Mouse (Mus musculus) hindbrain, embryonic 14.5 days (tissue): ENCODE results near the gene Usp10. TPM values are rescaled to one million over a fixed set of nuclear protein-coding genes. Genes with fewer than 3 reads are reported as not detected.

Experiments
- ATAC-seq: fragments of 200-750 bp; cut with Nextera tagmentation; 2 replicates; pipeline ENCODE4 v1.8.0; 2017; ENCODE audit warnings: moderate number of reproducible peaks, mild to moderate bottlenecking, moderate TSS enrichment, moderate library complexity; ENCODE audit not compliant: low FRiP score
- DNase-seq: peaks from one replicate; pipeline ENCODE4 v3.0.0-alpha.2; 2015; ENCODE audit warnings: low spot score
- H3K27ac ChIP-seq: fragments of 300-500 bp; sonication (generic); 2 replicates; pipeline ENCODE4 v1.5.1; 2014; ENCODE audit warnings: mild to moderate bottlenecking, moderate library complexity
- H3K27me3 ChIP-seq: fragments of 300-500 bp; sonication (generic); 2 replicates; pipeline ENCODE4 v1.6.1; 2014; ENCODE audit warnings: mild to moderate bottlenecking, low read length, mixed read lengths; ENCODE audit not compliant: control insufficient read depth, insufficient read depth
- H3K36me3 ChIP-seq: fragments of 300-500 bp; sonication (generic); replicated peaks from 2 replicates; pipeline ENCODE4 v1.6.1; 2014; ENCODE audit not compliant: control insufficient read depth, insufficient read depth
- H3K4me1 ChIP-seq: fragments of 300-500 bp; sonication (generic); replicated peaks from 2 replicates; pipeline ENCODE4 v1.6.1; 2014; ENCODE audit warnings: antibody characterized with exemption, low read length, mixed read lengths; ENCODE audit not compliant: control insufficient read depth, insufficient read depth
- H3K4me2 ChIP-seq: fragments of 300-500 bp; sonication (generic); replicated peaks from 2 replicates; pipeline ENCODE4 v1.6.1; 2014; ENCODE audit warnings: mild to moderate bottlenecking, moderate library complexity
- H3K4me3 ChIP-seq: fragments of 300-500 bp; sonication (generic); replicated peaks from 2 replicates; pipeline ENCODE4 v1.5.1; 2014; ENCODE audit warnings: mild to moderate bottlenecking, low read length
- H3K9ac ChIP-seq: fragments of 300-500 bp; sonication (generic); 2 replicates; pipeline ENCODE4 v1.6.1; 2014
- H3K9me3 ChIP-seq: fragments of 300-500 bp; sonication (generic); 2 replicates; pipeline ENCODE4 v1.6.1; 2016; ENCODE audit warnings: low read length; ENCODE audit not compliant: control insufficient read depth
- WGBS: fragments of 180-500 bp; shearing (Covaris S2); extraction: QIAGEN DNeasy Blood & Tissue Kit; methylation state at CpG from one replicate; pipeline ENCODE4 v1.1.7; 2014; 5-methylcytosine and 5-hydroxymethylcytosine counted together
- polyA plus RNA-seq: library from polyadenylated mRNA; unstranded; fragments of >200 nt; fragmentation: Nextera tagmentation; extraction: Ambion mirVana; gene quantifications from 2 replicates; pipeline ENCODE4 v1.2.1, GENCODE M21; 2014

Usp10 gene
- polyA plus RNA-seq, result 103 and 117 TPM in 2 replicates

DNA sequence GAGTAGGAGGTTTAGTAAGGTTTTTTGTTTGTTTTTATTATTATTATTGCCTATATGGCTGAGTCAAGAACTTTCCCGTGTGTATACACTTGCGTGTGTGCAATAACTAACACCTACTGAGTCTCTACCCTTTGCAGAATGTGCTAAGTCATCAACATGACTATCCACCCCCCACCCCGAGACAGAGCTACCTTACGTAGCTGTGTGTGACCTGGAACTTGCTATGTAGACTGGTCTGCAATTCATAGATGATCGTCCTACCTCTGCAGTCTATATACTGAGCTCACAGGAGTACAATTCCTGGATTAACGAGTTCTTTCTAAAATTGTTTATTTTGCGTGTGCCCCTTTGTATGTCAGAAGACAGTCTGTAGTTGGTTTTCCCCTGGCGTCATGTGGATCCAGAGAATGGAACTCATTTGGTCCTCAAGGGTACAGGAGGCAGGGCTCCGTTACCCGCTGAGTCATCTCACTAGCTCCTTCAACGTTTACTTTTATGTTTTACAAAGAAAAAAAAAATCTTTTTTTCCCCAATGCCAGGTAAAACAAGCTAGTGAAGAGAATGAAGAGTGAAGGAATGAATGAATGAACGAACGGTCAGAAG is at the start of gene Usp10:
Gene Usp10 (plus strand): TSS at position 417 of the 603 bp plus-strand sequence.
- Histone ChIP-seq H3K9me3 (no peaks in the 10 kb centered on the region), H3K9ac (peak within 1 kb of the TSS; percentile 87), H3K4me2 (peak within 1 kb of the TSS; percentile 89), H3K36me3 (no peaks in the 10 kb centered on the region), H3K27me3 (no peaks in the 10 kb centered on the region), H3K4me1 (peaks cover 36% of the 10 kb centered on the region), H3K27ac (peak within 1 kb of the TSS; percentile 94), H3K4me3 (peak within 1 kb of the TSS; percentile 77)
- ATAC-seq, result peak; percentile 29; the same call in 1 of the 2 replicates
- WGBS, result 25% methylated on average over 13 of the region's 13 CpGs
- peak; percentile 52 for DNase-seq

DNA sequence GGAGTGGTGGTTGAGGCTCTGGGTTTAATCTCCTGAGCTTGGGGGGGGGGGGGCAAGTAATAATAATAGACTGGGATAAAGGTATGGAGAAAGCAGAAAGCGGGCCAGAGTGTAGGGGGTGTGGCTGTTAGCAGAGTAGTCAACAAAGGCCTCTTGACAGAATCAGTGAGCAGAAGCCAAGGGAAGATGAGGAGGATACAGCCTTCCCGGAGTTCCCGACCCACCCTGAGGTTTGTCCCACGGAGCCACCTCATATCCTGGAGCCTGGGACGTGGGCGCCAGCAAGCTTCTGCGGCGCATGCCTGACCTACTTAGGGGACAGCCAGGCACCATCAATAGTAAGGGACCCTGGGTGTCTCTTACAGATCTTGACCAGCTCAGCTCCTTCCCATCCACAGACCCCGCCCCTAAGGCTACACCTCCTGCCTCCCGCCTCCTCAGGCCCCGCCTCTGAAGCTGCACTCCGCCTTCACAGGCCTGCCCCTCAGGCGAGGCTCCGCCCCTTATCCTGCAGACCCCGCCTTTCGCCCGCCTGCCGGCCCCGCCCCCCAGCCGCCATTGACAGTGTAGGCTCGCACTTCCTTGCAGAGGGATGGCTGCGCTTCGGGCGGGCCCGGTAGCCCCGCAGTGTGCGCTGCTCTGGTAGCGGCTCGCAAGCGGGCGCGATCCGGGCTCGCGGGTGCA is 48.3 kb upstream of the Usp10 start, which contains the start of gene Klhl36:
Gene Klhl36 (plus strand): TSS at position 561 of the 684 bp plus-strand sequence.
- Histone ChIP-seq H3K36me3 (no peaks in the 10 kb centered on the region), H3K9me3 (no peaks in the 10 kb centered on the region), H3K4me1 (peaks cover 12% of the 10 kb centered on the region; the same call in 1 of the 2 replicates), H3K27ac (peak within 1 kb of the TSS; percentile 32; the same call in 1 of the 2 replicates), H3K27me3 (no peaks in the 10 kb centered on the region), H3K4me3 (peak within 1 kb of the TSS; percentile 59), H3K4me2 (peak within 1 kb of the TSS; percentile 72), H3K9ac (peak within 1 kb of the TSS; percentile 68)
- 1% methylated on average over 34 of the region's 35 CpGs for WGBS
- ATAC-seq, result peak; percentile 95
- DNase-seq, result peak; percentile 91

DNA sequence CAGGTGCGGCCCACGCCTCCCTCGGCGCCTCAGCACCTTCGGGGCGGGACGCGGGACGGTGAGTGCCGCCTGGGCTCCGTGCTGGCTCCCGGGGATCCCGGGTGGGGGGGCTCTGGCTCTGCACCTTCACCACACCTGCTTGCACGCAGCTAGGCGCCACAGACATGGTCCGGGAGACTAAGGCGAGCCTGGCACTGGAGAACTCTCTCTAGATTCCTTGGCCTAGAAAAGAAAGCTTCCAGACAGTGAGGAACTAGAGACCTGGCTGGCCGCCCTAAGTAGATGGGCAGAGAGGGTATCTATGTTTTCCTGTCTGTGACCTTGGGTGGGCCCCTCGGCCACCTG is 47.8 kb upstream of the Usp10 start:
- ATAC-seq, result no peak
- H3K27me3 ChIP-seq, result no peaks in the 10 kb centered on the region
- H3K4me1 ChIP-seq, result peaks cover 12% of the 10 kb centered on the region; the same call in 1 of the 2 replicates
- no peak for DNase-seq
- peak overlapping the region; percentile 59 for H3K4me3 ChIP-seq
- H3K4me2 ChIP-seq, result peak overlapping the region; percentile 72
- H3K9ac ChIP-seq, result peak overlapping the region; percentile 68
- H3K27ac ChIP-seq, result peak overlapping the region; percentile 32; the same call in 1 of the 2 replicates
- H3K36me3 ChIP-seq, result no peaks in the 10 kb centered on the region
- H3K9me3 ChIP-seq, result no peaks in the 10 kb centered on the region
- under 1% methylated on average over 18 of the region's 19 CpGs for WGBS

- no peak for ATAC-seq
- H3K4me3 ChIP-seq, result peak overlapping the region; percentile 59
- H3K27ac ChIP-seq, result no peak overlapping the region
- H3K9ac ChIP-seq, result peak overlapping the region; percentile 68
- no peaks in the 10 kb centered on the region for H3K9me3 ChIP-seq
- peaks cover 12% of the 10 kb centered on the region; the same call in 1 of the 2 replicates for H3K4me1 ChIP-seq
- H3K4me2 ChIP-seq, result peak overlapping the region; percentile 72
- no peaks in the 10 kb centered on the region for H3K27me3 ChIP-seq
- WGBS, result 9% methylated on average over 6 of the region's 6 CpGs
- no peak for DNase-seq
- H3K36me3 ChIP-seq, result no peaks in the 10 kb centered on the region
Measured at GRCm38 (mm10) chr8:119862749-119863148, 47.4 kb upstream of the Usp10 start.

DNA sequence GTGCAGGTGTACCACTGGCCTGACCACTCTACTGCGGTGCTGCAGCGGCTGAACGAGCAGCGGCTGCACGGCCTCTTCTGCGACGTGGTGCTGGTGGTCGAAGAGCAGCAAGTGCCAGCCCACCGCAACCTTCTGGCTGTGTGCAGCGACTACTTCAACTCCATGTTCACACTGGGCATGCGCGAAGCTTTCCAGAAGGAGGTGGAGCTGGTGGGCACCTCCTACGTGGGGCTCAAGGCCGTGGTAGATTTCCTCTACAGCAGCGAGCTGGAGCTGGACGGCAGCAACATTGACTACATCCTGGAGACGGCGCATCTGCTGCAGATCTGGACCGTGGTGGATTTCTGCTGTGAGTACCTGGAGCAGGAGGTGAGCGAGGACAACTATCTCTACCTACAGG is 40.5 kb upstream of the Usp10 start:
- Histone ChIP-seq H3K4me3 (no peak overlapping the region), H3K27me3 (no peaks in the 10 kb centered on the region), H3K9me3 (peaks cover 11% of the 10 kb centered on the region), H3K4me2 (no peak overlapping the region), H3K4me1 (no peaks in the 10 kb centered on the region), H3K27ac (no peak overlapping the region), H3K36me3 (peaks cover 40% of the 10 kb centered on the region), H3K9ac (no peak overlapping the region)
- ATAC-seq (no peak), DNase-seq (no peak)
- 81% methylated on average over 20 of the region's 20 CpGs for WGBS

DNA sequence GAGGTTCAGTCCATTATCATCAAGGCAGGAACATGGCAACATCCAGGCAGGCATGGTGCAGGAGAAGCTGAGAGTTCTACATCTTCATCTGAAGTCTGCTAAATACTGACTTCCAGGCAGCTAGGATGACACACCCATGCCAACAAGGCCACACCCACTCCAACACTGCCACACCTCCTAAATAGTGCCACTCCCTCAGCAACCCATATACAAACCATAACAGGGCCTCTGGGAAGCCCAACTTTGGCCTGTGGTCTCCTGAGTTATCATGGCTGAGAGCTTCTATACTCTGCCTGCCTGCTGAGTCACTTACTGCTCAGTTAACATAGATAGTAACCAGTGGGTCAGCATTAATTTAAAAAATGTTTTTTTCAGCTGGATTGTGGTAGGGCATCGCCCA is 37.0 kb upstream of the Usp10 start:
- 97% methylated on average over 1 of the region's 1 CpGs for WGBS
- Histone ChIP-seq H3K4me2 (no peak overlapping the region), H3K27me3 (no peaks in the 10 kb centered on the region)

GRCm38 (mm10) chr8:119881301-119881700 is 28.9 kb upstream of the Usp10 start:
- Histone ChIP-seq H3K4me3 (no peak overlapping the region), H3K9ac (no peak overlapping the region), H3K4me2 (no peak overlapping the region), H3K36me3 (peaks cover 11% of the 10 kb centered on the region), H3K4me1 (no peaks in the 10 kb centered on the region), H3K27ac (no peak overlapping the region), H3K9me3 (no peaks in the 10 kb centered on the region), H3K27me3 (no peaks in the 10 kb centered on the region)
- 74% methylated on average over 6 of the region's 6 CpGs for WGBS
- DNase-seq, result no peak
- ATAC-seq, result no peak

More for the DNA sequence above, 37.0 kb upstream of the Usp10 start:
- Histone ChIP-seq H3K4me3 (no peak overlapping the region), H3K4me1 (no peaks in the 10 kb centered on the region), H3K36me3 (peaks cover 58% of the 10 kb centered on the region), H3K9me3 (peaks cover 11% of the 10 kb centered on the region), H3K27ac (no peak overlapping the region), H3K9ac (no peak overlapping the region)
- ATAC-seq, result no peak
- no peak for DNase-seq

DNA sequence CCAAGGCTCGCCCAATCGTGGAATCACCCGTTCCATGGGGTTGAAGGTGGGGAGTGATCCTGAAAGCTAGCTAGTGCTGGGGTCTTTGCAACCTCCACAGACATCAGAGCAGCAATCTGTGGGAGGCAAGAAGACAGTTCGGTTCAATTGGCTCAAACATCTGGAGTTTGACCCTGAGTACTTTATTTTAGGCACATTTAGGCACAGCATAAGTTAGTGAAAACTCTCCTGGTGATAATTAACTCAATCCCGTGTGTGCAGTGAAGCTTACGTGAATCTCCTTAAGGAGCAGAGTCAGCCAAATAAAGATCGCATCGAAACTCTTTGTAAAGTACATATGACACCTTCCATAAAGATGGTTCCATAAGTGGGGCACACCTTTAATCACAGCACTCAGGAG is 28.2 kb upstream of the Usp10 start:
- Histone ChIP-seq H3K4me3 (no peak overlapping the region), H3K27ac (no peak overlapping the region), H3K27me3 (no peaks in the 10 kb centered on the region), H3K9ac (no peak overlapping the region), H3K4me2 (no peak overlapping the region), H3K4me1 (no peaks in the 10 kb centered on the region), H3K9me3 (no peaks in the 10 kb centered on the region), H3K36me3 (peaks cover 5% of the 10 kb centered on the region; the same call in 1 of the 2 replicates)
- DNase-seq (no peak), ATAC-seq (no peak)
- WGBS, result 83% methylated on average over 8 of the region's 8 CpGs

- Histone ChIP-seq H3K4me2 (no peak overlapping the region), H3K4me3 (no peak overlapping the region), H3K27me3 (no peaks in the 10 kb centered on the region), H3K4me1 (no peaks in the 10 kb centered on the region), H3K36me3 (no peaks in the 10 kb centered on the region), H3K9ac (no peak overlapping the region), H3K9me3 (no peaks in the 10 kb centered on the region), H3K27ac (no peak overlapping the region)
- ATAC-seq (no peak), DNase-seq (no peak)
- WGBS, result 89% methylated on average over 7 of the region's 7 CpGs
Measured at GRCm38 (mm10) chr8:119883281-119883680, 26.9 kb upstream of the Usp10 start.
